Mouse (Mus musculus) embryo, embryonic 10.5 days (tissue): ENCODE results near the gene Olfr543.
"Not testable (repeated sequence)": the region's sequence is repeated elsewhere in the genome, so short reads cannot be mapped to it uniquely, and the experiment has no call there.

ENCODE experiments used
- DNase-seq: peaks from one replicate; pipeline ENCODE4 v3.0.0-alpha.2; 2015; ENCODE audit warnings: low spot score

The Olfr543 gene

DNA sequence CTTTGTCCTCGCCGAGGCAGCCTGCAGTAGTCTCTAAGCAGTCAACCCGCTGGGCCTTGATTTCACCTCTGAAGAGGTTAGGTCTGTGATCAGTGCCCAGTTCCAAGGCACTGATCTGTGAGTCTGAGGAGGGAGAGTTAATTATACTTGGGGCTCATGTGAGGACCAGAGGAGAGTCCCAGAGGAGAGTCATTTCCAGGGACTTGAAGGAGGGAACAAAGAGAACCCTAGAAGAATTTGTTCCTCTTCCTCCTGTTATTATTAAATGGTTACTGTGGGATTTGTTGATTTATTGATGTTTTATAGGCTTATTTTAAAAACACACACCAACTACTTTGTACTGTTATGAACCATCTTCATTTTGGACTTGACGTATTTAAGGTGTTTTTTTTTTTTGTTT is at the start of gene Olfr543:
Olfr543 (minus strand) TSS at position 101 of the 400 bp plus-strand sequence.
- DNase-seq, result no peak

DNA sequence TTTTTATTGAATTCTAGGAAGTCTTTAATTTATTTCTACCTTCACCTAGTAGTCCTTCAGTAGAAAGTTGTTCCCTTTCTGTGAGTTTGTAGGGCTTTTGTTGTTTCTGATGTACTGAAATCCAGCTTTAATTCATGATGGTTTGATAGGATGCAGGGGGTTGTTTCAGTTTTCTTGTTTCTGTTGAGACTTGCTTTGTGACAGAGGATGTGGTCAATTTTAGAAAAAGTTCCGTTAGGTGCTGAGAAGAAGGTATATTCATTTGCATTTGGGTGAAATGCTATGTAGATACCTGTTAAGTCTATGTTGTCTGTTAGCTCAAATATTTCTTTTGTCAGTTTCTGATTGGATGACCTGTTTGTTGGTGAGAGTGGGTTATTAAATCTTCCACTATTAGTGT is 47.6 kb upstream of the Olfr543 start:
- no peak for DNase-seq

GRCm38 (mm10) chr7:102517051-102517335 is 35.5 kb upstream of the Olfr543 start:
- no peak for DNase-seq

DNA sequence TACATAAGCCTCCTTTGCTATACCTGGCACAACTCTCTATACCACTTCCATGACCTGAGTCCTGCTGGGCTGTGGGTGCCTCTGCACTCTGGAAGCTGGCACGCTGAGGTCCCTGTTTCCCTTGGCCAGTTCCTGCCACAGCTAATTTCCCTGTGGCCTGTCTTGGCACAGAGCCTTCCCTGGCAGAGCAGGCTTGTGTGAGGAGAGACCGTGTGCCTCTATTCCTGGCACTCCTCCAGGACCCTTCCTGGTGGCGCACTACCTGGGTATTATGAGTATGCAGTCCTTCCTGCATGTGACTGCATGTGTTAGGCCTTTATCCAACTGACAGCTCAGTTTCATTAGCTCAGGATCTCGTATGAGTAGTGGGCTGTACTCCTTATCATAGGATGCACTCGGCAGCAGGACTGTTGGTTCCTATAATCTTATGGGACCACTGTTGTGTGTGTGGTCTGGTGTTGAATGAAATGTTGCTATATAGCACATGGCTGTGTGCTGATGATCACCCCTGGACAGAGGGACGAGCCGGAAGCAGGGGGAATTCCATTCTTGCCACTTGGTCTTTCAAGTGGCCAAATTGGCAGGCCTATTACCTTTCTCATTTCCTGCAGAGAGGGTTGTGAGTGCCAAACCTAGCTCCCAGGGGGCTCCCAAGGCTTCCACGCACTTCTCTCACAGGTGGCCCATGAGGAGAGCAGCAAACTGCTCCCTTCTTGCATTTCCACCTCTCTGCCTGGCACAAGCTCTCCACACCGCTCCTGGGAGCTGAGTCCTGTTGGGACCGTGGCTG is 35.0 kb upstream of the Olfr543 start:
- no peak for DNase-seq

GRCm38 (mm10) chr7:102514144-102514543 is 32.7 kb upstream of the Olfr543 start:
- DNase-seq, result no peak

- peak; percentile 91 for DNase-seq
Measured at GRCm38 (mm10) chr7:102512814-102513435, 31.4 kb upstream of the Olfr543 start.

DNA sequence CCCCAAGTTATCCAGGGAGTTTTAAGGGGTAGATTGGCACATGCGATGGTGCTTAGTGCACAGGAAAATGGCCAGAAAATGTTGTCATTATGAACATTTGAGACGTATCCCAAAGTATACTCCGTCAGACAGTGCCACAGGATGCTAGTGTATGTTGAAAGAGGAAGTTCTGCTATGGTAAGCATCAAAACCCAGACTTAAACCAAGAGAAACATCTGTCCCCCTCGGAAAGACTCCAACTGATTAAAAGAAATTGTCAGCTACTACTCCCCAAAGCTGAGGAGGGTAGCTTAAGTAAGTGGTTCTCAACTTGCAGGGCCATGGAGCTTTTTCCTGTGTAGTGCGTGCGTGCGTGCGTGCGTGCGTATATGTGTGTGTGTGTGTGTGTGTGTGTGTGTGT is 30.4 kb upstream of the Olfr543 start:
- DNase-seq, result no peak

DNA sequence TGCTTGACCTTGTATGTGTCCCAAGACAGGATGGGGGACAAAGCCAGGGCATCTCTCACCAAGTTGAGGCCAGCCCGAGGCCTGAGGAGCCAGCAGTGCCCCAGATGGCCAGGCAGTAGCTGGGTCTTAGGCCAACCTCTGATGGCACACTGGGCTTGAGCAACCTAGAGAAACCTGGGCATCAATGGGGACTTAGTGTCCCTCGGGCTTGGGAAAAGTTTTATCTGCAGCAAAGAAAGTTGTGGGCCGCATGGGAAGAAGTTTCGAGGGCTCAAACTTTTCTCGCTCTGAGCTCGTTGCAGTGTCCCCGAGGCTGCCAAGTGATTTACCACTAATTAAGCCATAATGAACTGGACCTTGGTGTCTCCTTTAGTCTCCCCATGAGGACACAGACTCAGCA is 28.2 kb upstream of the Olfr543 start:
- DNase-seq, result no peak

DNA sequence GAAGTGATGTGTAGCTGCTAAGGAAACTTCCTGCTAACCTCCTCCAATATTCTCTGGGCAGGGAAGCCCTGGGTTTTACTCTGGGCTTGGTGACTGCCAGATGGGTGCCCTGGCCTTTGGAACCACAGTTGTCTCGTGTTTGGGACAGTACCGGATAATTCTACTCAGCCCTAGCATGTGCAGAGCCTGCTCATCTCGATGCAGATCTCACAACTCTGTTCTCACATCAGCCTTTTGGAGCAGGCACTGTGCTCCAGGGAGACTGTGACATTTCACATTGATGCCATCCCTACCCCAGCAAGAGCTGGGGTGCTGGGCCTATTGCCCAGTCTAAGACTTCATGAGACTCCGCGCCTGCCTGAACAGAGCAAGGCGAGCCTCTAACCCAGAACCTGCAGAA is 27.2 kb upstream of the Olfr543 start:
- DNase-seq, result no peak

DNA sequence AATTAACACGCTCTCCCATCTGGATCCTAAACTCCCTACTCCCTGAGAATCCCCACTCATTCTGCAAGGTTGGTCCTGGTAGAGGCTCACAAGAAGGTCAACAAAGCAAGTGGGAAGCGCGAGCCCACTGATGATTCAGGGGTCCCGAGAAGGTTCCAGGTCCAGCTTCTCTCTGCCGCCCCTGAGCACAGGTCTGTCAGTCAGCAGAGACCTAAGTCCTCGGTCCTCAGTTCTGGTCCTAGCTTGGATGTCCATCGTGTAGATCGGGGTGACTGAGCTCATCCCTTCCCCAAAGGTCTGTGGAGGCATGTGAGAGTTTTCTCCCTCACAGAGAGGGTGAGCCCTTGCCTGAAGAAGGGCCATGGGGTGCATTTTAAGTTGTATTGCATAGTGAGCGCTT is 26.6 kb upstream of the Olfr543 start:
- DNase-seq, result no peak

- peak; percentile 88 for DNase-seq
Measured at GRCm38 (mm10) chr7:102506848-102507247, 25.4 kb upstream of the Olfr543 start.

DNA sequence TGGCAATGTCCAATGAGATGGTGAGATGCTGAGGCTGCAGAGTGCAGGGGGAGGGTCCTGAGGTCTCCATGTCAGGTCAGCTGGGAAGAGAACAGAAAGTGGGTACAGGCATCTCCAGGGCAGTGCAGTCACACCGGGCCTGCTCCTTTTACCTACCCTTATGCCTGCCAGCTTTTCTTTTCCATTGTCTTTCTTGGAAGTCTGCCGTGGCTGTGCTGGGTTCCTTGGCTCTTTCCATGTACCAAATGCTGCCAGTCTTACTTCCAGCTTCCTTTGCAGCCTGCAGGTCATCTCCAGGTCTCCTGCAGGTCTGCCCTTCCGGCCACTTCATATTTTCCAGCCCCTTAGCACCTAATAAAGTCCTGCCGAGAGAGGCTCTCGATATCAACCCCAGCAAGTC is 20.5 kb upstream of the Olfr543 start:
- no peak for DNase-seq

DNA sequence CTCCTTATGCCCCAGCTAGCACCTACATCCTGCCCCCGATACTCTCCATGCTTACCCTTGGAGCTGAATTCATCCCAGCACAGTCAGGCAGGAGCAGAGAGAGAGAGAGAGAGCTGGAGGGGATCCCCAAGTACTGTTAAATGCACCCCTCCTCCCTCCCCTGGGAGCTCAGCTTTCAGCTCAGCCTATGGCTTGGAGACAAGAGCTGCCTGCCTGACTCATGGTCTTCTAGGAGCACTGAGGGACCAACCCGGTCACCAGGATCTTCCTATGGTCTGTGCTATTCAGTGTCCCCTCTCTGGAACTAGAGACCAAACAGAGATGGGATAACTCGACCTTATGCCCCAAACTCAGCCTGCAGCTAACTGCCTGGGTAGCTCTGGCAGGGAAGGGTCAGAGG is 18.0 kb upstream of the Olfr543 start, which contains the start of gene Olfr545:
Olfr545 (minus strand) TSS at position 101 of the 400 bp plus-strand sequence.
- DNase-seq, result no peak

- DNase-seq, result not testable (repeated sequence)
Measured at GRCm38 (mm10) chr7:102494416-102494815, 12.9 kb upstream of the Olfr543 start.

GRCm38 (mm10) chr7:102488161-102488560 is 6.7 kb upstream of the Olfr543 start, which contains the start of gene Olfr544:
Olfr544 (minus strand) TSS chr7:102488313.
- DNase-seq, result no peak

- no peak for DNase-seq
Measured at GRCm38 (mm10) chr7:102486105-102486504, 4.6 kb upstream of the Olfr543 start.

GRCm38 (mm10) chr7:102484766-102485165 is 3.3 kb upstream of the Olfr543 start:
- DNase-seq, result not testable (repeated sequence)

- no peak for DNase-seq
Measured at GRCm38 (mm10) chr7:102483665-102484064, 2.2 kb upstream of the Olfr543 start.

- no peak for DNase-seq
Measured at GRCm38 (mm10) chr7:102480821-102481220, 658 bp downstream of the Olfr543 start.

DNA sequence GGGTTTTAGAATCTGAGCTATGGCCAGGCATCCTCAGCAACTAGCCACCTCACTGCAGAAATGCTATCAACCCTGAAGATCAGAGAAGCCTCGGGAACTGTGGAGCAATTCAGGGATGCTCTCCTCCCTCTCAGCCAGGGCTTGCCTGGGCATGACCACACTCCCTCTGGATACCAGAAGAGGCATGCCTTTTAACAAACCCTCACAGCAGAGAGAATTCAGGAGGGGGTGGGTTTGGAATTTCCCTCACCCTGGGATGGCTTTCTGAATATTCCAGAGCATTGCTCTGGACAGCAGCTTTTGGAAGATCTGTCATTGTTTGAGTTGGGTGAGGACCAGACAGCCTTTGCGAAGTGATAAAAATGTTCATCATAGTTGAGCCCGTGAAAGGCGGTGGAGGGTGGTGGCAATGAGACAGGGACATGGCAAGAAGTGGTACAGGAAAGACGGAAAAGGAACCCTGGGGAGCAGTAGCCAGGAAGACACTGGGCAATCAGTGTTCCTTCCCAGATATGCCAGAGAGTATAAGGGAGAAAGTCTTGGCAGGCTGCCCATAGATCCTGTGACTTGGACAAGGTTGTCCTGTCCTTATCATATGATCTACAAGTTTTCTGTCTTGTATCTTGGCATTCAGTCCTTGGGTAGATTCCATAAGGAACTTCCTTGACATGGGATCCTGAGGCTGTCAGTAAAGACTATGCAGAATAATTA is 2.0 kb downstream of the Olfr543 start:
- DNase-seq, result no peak

DNA sequence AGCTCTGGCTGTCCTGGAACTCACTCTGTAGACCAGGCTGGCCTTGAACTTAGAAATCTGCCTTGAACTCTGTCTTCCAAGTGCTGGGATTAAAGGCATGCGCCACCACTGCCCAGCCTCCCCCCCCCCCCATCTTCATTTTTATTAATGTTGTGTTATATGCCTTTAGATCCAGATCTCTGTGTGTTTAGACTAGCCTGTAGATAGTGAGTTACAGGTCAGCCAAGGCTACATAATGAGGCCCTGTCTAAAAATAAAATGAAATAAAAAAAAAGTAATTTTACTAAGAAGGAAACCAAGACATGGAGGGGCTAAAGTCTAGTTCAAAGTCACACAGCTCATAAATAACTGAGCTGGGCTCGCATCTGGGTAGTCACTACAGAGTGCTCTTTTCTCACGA is 2.6 kb downstream of the Olfr543 start:
- DNase-seq, result no peak

GRCm38 (mm10) chr7:102478425-102478824 is 3.1 kb downstream of the Olfr543 start:
- no peak for DNase-seq

GRCm38 (mm10) chr7:102477377-102477776 is 4.1 kb downstream of the Olfr543 start:
- DNase-seq, result no peak
